Mouse (Mus musculus): Measurements from ENCODE around the gene Fanca.

DNA sequence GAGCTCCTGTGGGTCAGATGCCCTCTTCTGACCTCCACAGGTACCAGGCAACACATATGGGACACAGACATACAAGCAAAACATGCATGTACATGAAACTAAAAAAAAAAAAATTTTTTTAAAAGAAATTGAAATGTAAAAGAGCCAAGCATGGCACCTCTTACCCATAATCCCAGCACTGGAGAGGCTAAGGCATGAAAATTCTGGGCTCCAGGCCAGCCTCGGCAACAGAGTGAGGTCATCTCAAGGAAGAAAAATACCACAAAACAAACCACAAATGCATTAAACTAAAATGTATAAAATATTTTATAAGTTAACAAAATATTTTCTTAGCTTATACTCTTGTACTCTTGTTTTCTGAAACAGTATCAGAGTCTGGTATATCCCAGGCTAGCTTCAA, 97.5 kb downstream of the Fanca start:
- TF ChIP-seq NANOG (IDR thresholded peaks at IDR 0.05; ENCODE audit: borderline replicate concordance, low read length) (no peak), CTCF (conservative IDR thresholded peaks at IDR 0.05; ENCODE audit: low read length) (no peak), POU5F1 (IDR thresholded peaks at IDR 0.05; ENCODE audit: borderline replicate concordance, low read length) (no peak)

All from E14TG2a.4 (cell line).